Mouse (Mus musculus) small intestine, adult 2 months (tissue): ENCODE results near the gene Duxf3.

Experiments
- CTCF ChIP-seq: fragments of 200-500 bp; IDR thresholded peaks from 2 replicates; pipeline ENCODE4 v1.5.1; 2012; ENCODE audit warnings: low read depth, mild to moderate bottlenecking, control low read depth, inconsistent platforms, low read length, moderate library complexity, mixed read lengths; ENCODE audit not compliant: insufficient replicate concordance, insufficient read length; ENCODE audit errors: extremely low read depth
- POLR2A ChIP-seq: fragments of 200-500 bp; IDR thresholded peaks from 2 replicates; pipeline ENCODE4 v1.6.1; 2012; ENCODE audit warnings: low read depth, mild to moderate bottlenecking, control low read depth, inconsistent platforms, low read length, moderate library complexity

GRCm38 (mm10) chr10:58254635-58255175 is 22.2 kb upstream of the Duxf3 start:
- TF ChIP-seq CTCF (no peak), POLR2A (no peak)
